16 mouse cellular contexts compared by ENCODE assay signal in genomic region chr9:87557841-87558240, GRCm38 (mm10).
DNase-seq lines count a peak whose midpoint lies in the region; ATAC-seq and TF ChIP-seq lines count a peak whose summit lies in the region.
"Had no signal": no experiment of that assay in that cellular context is flagged by ENCODE, and none has a peak within 500 bp of the region (broad histone marks: within the 10 kb centered on the region; RNA-seq: fewer than 3 reads in every experiment).

No protein-coding gene starts in this region.

- no peak for TF ChIP-seq EP300 in lung, postnatal 0 days (IDR thresholded peaks at IDR 0.05)
- 0 out of 2 replicates have a peak, but pooled peaks have one; percentile 42 for TF ChIP-seq EP300 in heart, postnatal 0 days (IDR thresholded peaks at IDR 0.05; ENCODE audit: low read depth)

- H3K9me3 ChIP-seq in lung, postnatal 0 days (ENCODE audit: low read length), result no peaks in the 10 kb centered on the region
- no peaks in the 10 kb centered on the region for H3K9me3 ChIP-seq in heart, postnatal 0 days (replicated peaks; ENCODE audit: control insufficient read depth, low read length)
- no peaks in the 10 kb centered on the region for H3K9me3 ChIP-seq in neural tube, embryonic 11.5 days (ENCODE audit: control insufficient read depth, low read length)
- no peaks in the 10 kb centered on the region for H3K9me3 ChIP-seq in liver, embryonic 11.5 days (ENCODE audit: control insufficient read depth, low read length)
- H3K9me3 ChIP-seq: embryonic facial prominence, embryonic 15.5 days had no signal

- H3K4me3 ChIP-seq in lung, postnatal 0 days (ENCODE audit: low read depth, low read length), result no peak overlapping the region
- peak overlapping the region; percentile 22; the same call in 1 of the 2 replicates for H3K4me3 ChIP-seq in heart, postnatal 0 days (ENCODE audit: low read depth, low read length)
- H3K4me3 ChIP-seq in neural tube, embryonic 11.5 days (ENCODE audit: low read depth, low read length), result no peak overlapping the region
- H3K4me3 ChIP-seq in liver, embryonic 11.5 days (ENCODE audit: low read depth, low read length), result no peak overlapping the region
- H3K4me3 ChIP-seq in thymus, adult 2 months (ENCODE audit: control insufficient read depth, insufficient read depth, low read length), result no peak overlapping the region
- H3K4me3 ChIP-seq: embryonic facial prominence, embryonic 15.5 days; layer of hippocampus, adult 2 months had no signal

- no peaks in the 10 kb centered on the region for H3K36me3 ChIP-seq in lung, postnatal 0 days (ENCODE audit: insufficient read depth, low read length)
- H3K36me3 ChIP-seq in heart, postnatal 0 days (replicated peaks; ENCODE audit: control insufficient read depth, insufficient read depth, low read length), result no peaks in the 10 kb centered on the region
- H3K36me3 ChIP-seq in neural tube, embryonic 11.5 days (ENCODE audit: control insufficient read depth, insufficient read depth, low read length), result no peaks in the 10 kb centered on the region
- no peaks in the 10 kb centered on the region for H3K36me3 ChIP-seq in liver, embryonic 11.5 days (ENCODE audit: control insufficient read depth, insufficient read depth, low read length)
- H3K36me3 ChIP-seq in thymus, adult 2 months (ENCODE audit: control insufficient read depth, insufficient read depth, low read length), result no peaks in the 10 kb centered on the region
- H3K36me3 ChIP-seq: embryonic facial prominence, embryonic 15.5 days had no signal

- H3K27ac ChIP-seq in lung, postnatal 0 days (ENCODE audit: low read length), result no peak overlapping the region
- H3K27ac ChIP-seq in heart, postnatal 0 days (ENCODE audit: low read depth), result peak overlapping the region; percentile 19; the same call in 1 of the 2 replicates
- no peak overlapping the region for H3K27ac ChIP-seq in neural tube, embryonic 11.5 days (ENCODE audit: low read depth, low read length)
- no peak overlapping the region for H3K27ac ChIP-seq in liver, embryonic 11.5 days (ENCODE audit: low read depth, low read length)
- no peak overlapping the region for H3K27ac ChIP-seq in thymus, adult 2 months (ENCODE audit: control insufficient read depth, insufficient read depth, low read length)
- H3K27ac ChIP-seq: embryonic facial prominence, embryonic 15.5 days; layer of hippocampus, adult 2 months had no signal

- WGBS in lung, postnatal 0 days, result 35% methylated on average over 12 of the region's 12 CpGs
- WGBS in heart, postnatal 0 days, result 8% methylated on average over 12 of the region's 12 CpGs
- 68% methylated on average over 12 of the region's 12 CpGs for WGBS in neural tube, embryonic 11.5 days
- 59% methylated on average over 12 of the region's 12 CpGs for WGBS in liver, embryonic 11.5 days
- WGBS in thymus, adult 2 months, result 56% methylated on average over 12 of the region's 12 CpGs

- no peak for ATAC-seq in lung, postnatal 0 days
- ATAC-seq in heart, postnatal 0 days (ENCODE audit: insufficient read depth, low read depth), result peak; percentile 82
- no peak for ATAC-seq in neural tube, embryonic 11.5 days (ENCODE audit: insufficient read depth, low FRiP score, low TSS enrichment)
- ATAC-seq in liver, embryonic 11.5 days (replicated peaks; ENCODE audit: low FRiP score), result no peak
- ATAC-seq: forebrain, embryonic 16.5 days; liver, postnatal 0 days; Patski had no signal

- no peak for TF ChIP-seq POLR2A in thymus, adult 2 months (IDR thresholded peaks at IDR 0.05; ENCODE audit: control insufficient read depth, extremely low read depth, insufficient read depth, low read length, poor library complexity)

- H3K9ac ChIP-seq in lung, postnatal 0 days (replicated peaks; ENCODE audit: low read depth), result no peak overlapping the region
- H3K9ac ChIP-seq in heart, postnatal 0 days (replicated peaks; ENCODE audit: low read depth, low read length), result no peak overlapping the region
- no peak overlapping the region for H3K9ac ChIP-seq in neural tube, embryonic 11.5 days (ENCODE audit: low read length)
- H3K9ac ChIP-seq in liver, embryonic 11.5 days (ENCODE audit: low read depth, low read length), result no peak overlapping the region
- H3K9ac ChIP-seq: embryonic facial prominence, embryonic 15.5 days; liver, postnatal 0 days had no signal

- H3K27me3 ChIP-seq in lung, postnatal 0 days (replicated peaks; ENCODE audit: insufficient read depth, low read length), result no peaks in the 10 kb centered on the region
- no peaks in the 10 kb centered on the region for H3K27me3 ChIP-seq in heart, postnatal 0 days (ENCODE audit: control insufficient read depth, insufficient read depth, low read length)
- H3K27me3 ChIP-seq in neural tube, embryonic 11.5 days (ENCODE audit: control insufficient read depth, insufficient read depth, low read length), result no peaks in the 10 kb centered on the region
- H3K27me3 ChIP-seq in liver, embryonic 11.5 days (replicated peaks; ENCODE audit: control insufficient read depth, insufficient read depth, low read length), result no peaks in the 10 kb centered on the region
- no peaks in the 10 kb centered on the region for H3K27me3 ChIP-seq in thymus, adult 2 months (ENCODE audit: control insufficient read depth, insufficient read depth, low read length)
- H3K27me3 ChIP-seq: CH12.LX; embryonic facial prominence, embryonic 15.5 days; Patski had no signal

- no peaks in the 10 kb centered on the region for H3K4me1 ChIP-seq in lung, postnatal 0 days (ENCODE audit: insufficient read depth, low read depth, low read length)
- H3K4me1 ChIP-seq in heart, postnatal 0 days (ENCODE audit: control insufficient read depth, insufficient read depth), result peaks cover 8% of the 10 kb centered on the region; the same call in 1 of the 2 replicates
- H3K4me1 ChIP-seq in neural tube, embryonic 11.5 days (ENCODE audit: control insufficient read depth, insufficient read depth, low read length), result no peaks in the 10 kb centered on the region
- H3K4me1 ChIP-seq in liver, embryonic 11.5 days (replicated peaks; ENCODE audit: control insufficient read depth, insufficient read depth, low read length), result no peaks in the 10 kb centered on the region
- H3K4me1 ChIP-seq in thymus, adult 2 months (replicated peaks; ENCODE audit: control insufficient read depth, insufficient read depth, low read length), result no peaks in the 10 kb centered on the region

- peak; percentile 2 to 3 for DNase-seq in heart, adult 18-20 months
- DNase-seq in heart, adult 11 months, result no peak
- DNase-seq in lung, postnatal 0 days (ENCODE audit: low spot score), result no peak
- DNase-seq in lung, postnatal 14 days, result no peak
- DNase-seq in heart, postnatal 0 days (ENCODE audit: low spot score), result peak; percentile 40
- DNase-seq in neural tube, embryonic 11.5 days (ENCODE audit: low spot score), result peak; percentile 13
- no peak for DNase-seq in liver, embryonic 11.5 days (ENCODE audit: low spot score)
- no peak for DNase-seq in thymus, adult 2 months
- DNase-seq: cerebellum, adult 11 months; liver, postnatal 0 days; midbrain, embryonic 14.5 days had no signal

- H3K4me2 ChIP-seq in lung, postnatal 0 days (replicated peaks; ENCODE audit: low read depth, low read length), result 0 out of 2 replicates have a peak overlapping the region, but pooled peaks have one; percentile 11
- peak overlapping the region; percentile 50 for H3K4me2 ChIP-seq in heart, postnatal 0 days (ENCODE audit: low read depth, low read length)
- H3K4me2 ChIP-seq in neural tube, embryonic 11.5 days (ENCODE audit: low read depth), result no peak overlapping the region
- H3K4me2 ChIP-seq in liver, embryonic 11.5 days, result no peak overlapping the region
- H3K4me2 ChIP-seq: embryonic facial prominence, embryonic 15.5 days had no signal

- TF ChIP-seq CTCF in lung, postnatal 0 days (IDR thresholded peaks at IDR 0.05), result no peak
- TF ChIP-seq CTCF in heart, postnatal 0 days (IDR thresholded peaks at IDR 0.05; ENCODE audit: low read depth), result no peak
- TF ChIP-seq CTCF in thymus, adult 2 months (IDR thresholded peaks at IDR 0.05; ENCODE audit: borderline replicate concordance, control insufficient read depth, extremely low read depth, insufficient read depth, low read length, poor library complexity), result no peak

Comparison
In these comparisons a context has a peak if more than half of its experiments do, and no peak if none do; other contexts are left out.
1. DNase-seq: peak in heart, adult 18-20 months (2 of 2), heart, postnatal 0 days (single experiment) and neural tube, embryonic 11.5 days (single experiment); none in heart, adult 11 months (single experiment), lung, postnatal 0 days (single experiment), lung, postnatal 14 days (single experiment), liver, embryonic 11.5 days (single experiment) and thymus, adult 2 months (single experiment).
2. H3K4me2 ChIP-seq: peak in lung, postnatal 0 days (single experiment) and heart, postnatal 0 days (single experiment); none in neural tube, embryonic 11.5 days (single experiment) and liver, embryonic 11.5 days (single experiment).